Mouse (Mus musculus): ENCODE measurements around the gene Kif6.

The Kif6 gene

GRCm38 (mm10) chr17:49839243-49839642, 224.3 kb downstream of the Kif6 start:
- no peak for DNase-seq (ENCODE audit: low read depth, low spot score)

DNA sequence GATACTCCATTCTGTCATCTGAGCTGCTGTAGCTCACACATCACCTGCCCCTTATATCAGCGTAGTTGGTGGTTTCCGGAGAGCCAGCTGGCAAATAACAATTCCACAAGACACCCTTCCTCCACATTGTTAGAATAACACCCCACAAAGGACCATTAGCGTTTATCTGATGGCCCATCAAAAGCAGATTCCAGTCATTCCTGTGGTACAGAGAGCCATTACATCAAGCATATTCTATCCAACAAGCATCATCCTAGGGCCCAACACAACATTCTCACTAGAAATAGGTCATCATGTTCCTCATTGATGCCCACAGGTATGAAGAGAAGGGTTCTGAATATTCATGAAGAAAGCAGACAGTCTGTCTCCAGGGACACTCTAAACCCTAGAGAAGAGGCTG, 236.3 kb downstream of the Kif6 start:
- DNase-seq (ENCODE audit: low read depth, low spot score): no peak

DNA sequence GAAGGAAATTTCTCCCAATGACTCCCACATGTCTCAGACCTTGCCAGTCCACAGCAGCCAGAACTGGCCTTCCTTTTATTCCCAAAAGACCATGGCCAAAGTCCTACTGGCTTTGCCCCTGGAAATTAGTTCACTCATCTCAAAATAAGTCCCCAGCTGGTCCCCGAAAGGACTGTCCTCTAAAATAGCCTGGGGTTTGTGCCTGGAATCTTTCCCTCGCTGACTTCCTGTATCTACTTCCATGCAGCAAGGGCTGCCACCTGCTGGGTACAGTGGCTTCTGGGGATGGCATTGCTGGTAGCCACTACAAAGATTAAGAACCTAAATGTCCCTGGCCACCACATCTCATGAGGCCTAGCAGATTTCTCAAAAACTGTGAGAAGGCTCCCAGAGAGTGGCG, 237.2 kb downstream of the Kif6 start:
- no peak for DNase-seq (ENCODE audit: low read depth, low spot score)

GRCm38 (mm10) chr17:49855785-49856184, 240.8 kb downstream of the Kif6 start:
- DNase-seq (ENCODE audit: low read depth, low spot score): no peak

GRCm38 (mm10) chr17:49860057-49860816, 245.3 kb downstream of the Kif6 start:
- DNase-seq (ENCODE audit: low read depth, low spot score): no peak

GRCm38 (mm10) chr17:49863597-49863996, 248.7 kb downstream of the Kif6 start:
- no peak for DNase-seq (ENCODE audit: low read depth, low spot score)

DNA sequence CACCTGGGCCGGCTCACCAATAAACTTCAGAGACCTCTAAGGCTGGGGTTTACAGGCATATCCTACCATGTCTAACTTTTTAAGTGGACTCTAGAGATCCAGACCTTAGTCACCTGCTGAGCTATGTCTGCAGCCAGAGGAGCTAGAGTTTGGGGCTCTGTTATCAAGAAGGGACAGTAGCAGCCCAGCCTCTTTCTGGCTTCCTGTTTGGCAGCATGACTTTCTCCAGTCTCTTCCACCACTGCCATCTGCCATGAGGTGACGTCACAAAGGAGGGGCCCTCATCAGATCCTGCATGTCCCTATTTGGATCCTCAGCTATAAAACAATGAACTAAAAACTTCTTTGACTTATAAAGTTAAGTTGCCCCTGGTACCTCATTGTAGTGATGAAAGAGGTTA, 250.7 kb downstream of the Kif6 start:
- DNase-seq (ENCODE audit: low read depth, low spot score): no peak

DNA sequence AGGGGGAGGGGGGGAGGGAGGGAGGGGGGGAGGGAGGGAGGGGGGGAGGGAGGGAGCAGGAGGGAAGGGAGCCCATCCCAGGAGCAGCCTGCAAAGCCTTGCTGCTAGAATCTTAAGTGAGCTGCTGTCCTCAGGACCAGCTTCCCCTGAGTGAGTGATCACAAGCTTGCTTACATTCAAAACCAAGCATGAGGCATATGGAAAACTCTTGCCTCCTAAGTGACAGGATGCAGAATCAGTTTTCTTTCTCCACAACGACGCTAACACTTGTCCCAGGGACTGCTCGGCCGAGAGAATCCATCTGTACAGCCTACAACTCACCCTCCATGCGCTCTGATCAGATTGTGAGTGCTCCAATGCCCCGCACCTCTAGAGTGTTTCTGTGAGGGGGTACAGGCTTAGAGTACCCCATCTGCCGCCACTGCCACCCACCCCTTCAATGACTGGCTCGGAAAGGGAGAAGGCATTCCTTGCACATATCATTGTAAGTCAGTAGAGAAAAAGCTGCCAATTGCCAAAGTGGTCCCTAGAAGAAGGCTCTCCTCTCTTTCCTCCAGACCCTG, 251.8 kb downstream of the Kif6 start:
- DNase-seq (ENCODE audit: low read depth, low spot score): no peak

DNA sequence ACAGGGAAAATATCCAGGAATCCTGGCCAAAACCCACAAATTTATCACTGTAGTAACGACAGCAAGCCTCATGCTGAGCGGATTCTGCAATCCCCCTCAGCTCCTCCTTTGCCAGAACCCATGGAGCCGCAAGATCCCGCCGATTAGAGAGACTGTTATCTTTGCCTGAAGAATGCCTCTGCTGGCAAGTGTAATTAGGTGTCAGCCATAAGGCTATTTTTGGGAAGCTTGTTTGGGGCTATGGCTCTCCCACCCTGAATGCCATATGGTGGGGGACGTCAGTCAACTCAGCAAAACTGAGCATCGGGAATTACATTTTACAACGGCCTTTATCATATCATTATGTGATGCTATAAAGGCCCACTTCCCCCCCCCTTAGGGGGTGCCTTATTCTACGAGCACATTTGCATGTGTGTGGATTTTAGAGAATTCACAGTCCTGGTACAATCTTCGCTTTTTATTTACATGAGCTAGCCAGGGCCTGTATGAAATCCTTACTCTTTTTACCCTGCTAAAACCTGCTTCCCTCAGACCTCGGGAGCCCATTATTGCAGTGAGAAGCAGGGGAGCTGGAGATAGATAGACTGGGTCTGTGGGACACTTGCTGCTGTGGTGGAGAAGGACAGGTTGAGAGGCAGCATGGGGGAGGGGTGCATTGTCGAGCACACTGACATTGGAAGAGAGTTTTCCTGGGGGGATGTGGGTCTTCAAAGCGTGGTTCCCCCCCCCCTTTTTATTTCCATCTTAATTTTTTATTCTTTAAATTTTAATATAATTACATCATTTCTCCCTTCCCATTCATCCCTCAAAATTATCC, 252.6 kb downstream of the Kif6 start:
- no peak for DNase-seq (ENCODE audit: low read depth, low spot score)

DNA sequence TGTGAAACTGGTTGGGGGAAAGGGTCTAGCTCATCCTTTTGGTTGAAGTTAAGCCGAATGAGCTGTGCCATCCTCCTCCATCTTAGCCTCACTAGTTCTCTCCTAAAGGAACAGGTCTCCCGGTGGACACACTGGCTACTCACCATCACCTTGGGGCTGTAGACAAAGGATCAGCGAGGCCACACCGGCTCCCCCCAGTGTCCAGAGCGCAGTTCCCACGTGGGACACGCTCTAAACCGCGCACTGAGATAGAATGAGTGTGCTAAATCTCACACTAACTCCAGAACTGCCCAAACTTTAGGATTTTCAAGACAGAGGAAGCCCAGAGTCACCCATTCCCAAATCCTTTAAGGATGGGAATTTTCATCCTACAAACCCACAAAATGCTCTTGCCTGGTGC, 254.3 kb downstream of the Kif6 start:
- DNase-seq (ENCODE audit: low read depth, low spot score): no peak

DNA sequence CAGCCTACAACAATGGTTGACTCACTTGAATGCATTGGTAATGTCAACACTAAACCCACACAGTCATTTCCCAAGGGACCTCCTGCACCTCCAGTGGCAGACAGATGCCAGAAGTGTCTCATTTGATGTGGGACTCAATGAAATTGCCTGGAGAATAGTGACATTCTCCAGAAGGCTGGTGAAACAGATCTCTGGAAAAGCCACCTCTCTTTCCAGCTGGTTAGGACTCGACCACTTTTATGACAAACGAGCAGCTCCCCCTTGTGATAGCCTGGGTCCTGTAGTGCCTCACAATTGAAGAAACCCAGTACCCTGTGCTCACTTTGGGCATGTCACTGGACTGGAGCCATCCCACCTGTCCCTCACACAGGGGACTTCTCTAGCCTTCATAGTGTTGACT, 257.4 kb downstream of the Kif6 start:
- DNase-seq (ENCODE audit: low read depth, low spot score): no peak

- no peak for DNase-seq (ENCODE audit: low read depth, low spot score)
Observed at GRCm38 (mm10) chr17:49874746-49875145, 259.8 kb downstream of the Kif6 start.

GRCm38 (mm10) chr17:49875401-49875800, 260.5 kb downstream of the Kif6 start:
- no peak for DNase-seq (ENCODE audit: low read depth, low spot score)

- no peak for DNase-seq (ENCODE audit: low read depth, low spot score)
Observed at GRCm38 (mm10) chr17:49875939-49876651, 261.2 kb downstream of the Kif6 start.

GRCm38 (mm10) chr17:49880919-49881744, 266.2 kb downstream of the Kif6 start:
- DNase-seq (ENCODE audit: low read depth, low spot score): no peak

- DNase-seq (ENCODE audit: low read depth, low spot score): no peak
Observed at GRCm38 (mm10) chr17:49881796-49882195, 266.9 kb downstream of the Kif6 start.

- no peak for DNase-seq (ENCODE audit: low read depth, low spot score)
Observed at GRCm38 (mm10) chr17:49883136-49883755, 268.3 kb downstream of the Kif6 start.

DNA sequence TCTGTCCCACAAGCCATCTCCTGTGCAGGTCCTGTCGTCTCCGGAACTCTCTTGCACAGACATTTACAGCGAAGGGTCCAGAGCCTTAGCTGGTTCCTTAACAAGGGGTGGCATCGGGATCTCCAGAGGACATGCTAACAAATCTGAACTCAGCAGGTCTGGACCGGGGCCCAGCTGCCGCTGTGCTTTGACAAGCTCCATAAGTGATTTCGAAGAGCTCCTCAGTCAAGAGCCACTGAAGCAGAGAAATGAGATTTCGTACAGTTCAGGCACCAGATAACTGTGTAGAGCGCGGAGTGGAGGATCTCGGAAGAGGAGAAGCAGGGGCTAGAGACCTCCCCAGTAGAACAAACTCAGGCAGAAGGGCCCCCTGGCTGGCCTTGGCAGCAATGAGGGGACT, 270.1 kb downstream of the Kif6 start:
- no peak for DNase-seq (ENCODE audit: low read depth, low spot score)

DNA sequence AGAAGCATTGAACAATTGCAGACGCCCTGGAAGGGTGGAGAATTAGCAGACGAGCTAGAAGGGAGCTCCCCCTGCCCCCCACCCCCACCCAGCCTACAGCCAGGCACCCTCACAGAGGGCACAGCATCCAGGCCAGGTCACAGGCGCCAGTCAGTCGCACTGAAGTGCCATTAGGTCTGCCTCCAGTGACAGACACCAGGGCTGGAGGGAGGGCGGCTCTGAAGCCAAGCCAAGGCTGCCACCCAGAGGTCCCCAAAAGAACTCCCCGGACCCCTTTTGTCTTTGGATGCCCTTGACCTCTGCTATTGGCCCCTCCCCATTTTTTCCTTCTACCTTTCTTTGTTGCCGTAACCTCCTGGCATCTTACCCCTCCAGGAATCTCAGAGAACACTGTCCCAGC, 274.7 kb downstream of the Kif6 start:
- DNase-seq (ENCODE audit: low read depth, low spot score): no peak

GRCm38 (mm10) chr17:49890861-49891260, 275.9 kb downstream of the Kif6 start:
- DNase-seq (ENCODE audit: low read depth, low spot score): no peak

- DNase-seq (ENCODE audit: low read depth, low spot score): no peak
Observed at GRCm38 (mm10) chr17:49892390-49892789, 277.5 kb downstream of the Kif6 start.

All from embryo, embryonic 11.5 days (tissue).